8 mouse cellular contexts compared by ENCODE assay signal in the genomic region with DNA sequence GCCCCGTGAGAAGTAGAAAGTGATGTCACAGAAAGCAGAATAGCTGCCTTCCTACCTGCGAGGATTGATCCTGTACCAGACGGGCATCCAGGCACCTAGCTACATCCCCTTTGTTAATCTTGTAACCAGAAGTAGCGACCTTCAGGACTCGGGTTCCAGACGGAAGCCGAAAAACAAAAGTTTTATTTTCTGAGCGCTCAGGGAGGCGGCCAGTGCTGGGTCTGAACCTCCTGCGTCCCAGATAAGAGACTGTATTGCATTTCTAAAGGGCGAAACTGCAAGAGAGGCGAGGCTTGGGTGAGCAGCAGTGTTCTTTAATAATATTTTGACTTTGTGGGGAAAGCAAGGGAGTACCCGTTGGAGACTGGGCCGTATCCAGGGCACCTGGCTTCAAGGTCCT. TPM values are rescaled to one million over a fixed set of nuclear protein-coding genes. Genes with fewer than 3 reads are reported as not detected.
DNase-seq lines count a peak whose midpoint lies in the region; ATAC-seq and TF ChIP-seq lines count a peak whose summit lies in the region.

No protein-coding gene starts in this region.

- H3K9ac ChIP-seq in liver, embryonic 14.5 days (replicated peaks), result peak overlapping the region; percentile 88

- peak; percentile 65 for ATAC-seq in liver, embryonic 14.5 days (ENCODE audit: insufficient read depth)
- ATAC-seq in inflammation-experienced regulatory T-cells, adult 6 months, result no peak

- no peak for DNase-seq in gastrocnemius, adult 2 months
- DNase-seq in gastrocnemius, adult 18-20 months (ENCODE audit: low spot score), result no peak
- peak; percentile 33 for DNase-seq in thymus, postnatal 4 days
- DNase-seq in thymus, postnatal 0 days (ENCODE audit: low spot score), result no peak
- DNase-seq in liver, embryonic 14.5 days (ENCODE audit: low read depth in 3 of 3, low spot score in 3 of 3), result no peak
- DNase-seq in frontal cortex, postnatal 14 days (ENCODE audit: low spot score in 2 of 2), result no peak
- DNase-seq in thymus, postnatal 25 days, result no peak

- H3K27ac ChIP-seq in gastrocnemius, adult 2 months, result peak overlapping the region; percentile 95
- peak overlapping the region; percentile 70 for H3K27ac ChIP-seq in liver, embryonic 14.5 days

- H3K4me1 ChIP-seq in liver, embryonic 14.5 days (replicated peaks; ENCODE audit: control insufficient read depth in 2 of 2, insufficient read depth in 2 of 2, low read length in 1 of 2), result peaks cover 21 to 32% of the 10 kb centered on the region in 2 experiments

- 0 out of 2 replicates have a peak, but pooled peaks have one; percentile 24 for TF ChIP-seq EP300 in liver, embryonic 14.5 days (IDR thresholded peaks at IDR 0.05; ENCODE audit: low read depth)

- H3K4me3 ChIP-seq in gastrocnemius, adult 2 months, result peak overlapping the region; percentile 79
- peak overlapping the region; percentile 74 to 78 for H3K4me3 ChIP-seq in liver, embryonic 14.5 days (ENCODE audit: insufficient read depth in 1 of 2, low read depth in 2 of 2, low read length in 2 of 2)

- under 1% methylated on average over 14 of the region's 14 CpGs for WGBS in liver, embryonic 14.5 days (ENCODE audit: insufficient replicate concordance)

- no peaks in the 10 kb centered on the region for H3K27me3 ChIP-seq in liver, embryonic 14.5 days (ENCODE audit: control insufficient read depth, insufficient read depth, low read length)

- no peaks in the 10 kb centered on the region for H3K9me3 ChIP-seq in liver, embryonic 14.5 days (ENCODE audit: control insufficient read depth, low read length)

- TF ChIP-seq CTCF in gastrocnemius, adult 2 months (IDR thresholded peaks at IDR 0.05), result no peak
- no peak for TF ChIP-seq CTCF in liver, embryonic 14.5 days (IDR thresholded peaks at IDR 0.05; ENCODE audit: low read depth)

- peak overlapping the region; percentile 92 for H3K4me2 ChIP-seq in liver, embryonic 14.5 days (ENCODE audit: low read depth)

- no peaks in the 10 kb centered on the region for H3K36me3 ChIP-seq in liver, embryonic 14.5 days (replicated peaks; ENCODE audit: control insufficient read depth, insufficient read depth, low read depth)

- intact Hi-C loops in gastrocnemius, adult 2 months (cut with DNase I), result loop anchor here (2.0 kb wide), 2 partner anchors 14 to 42 kb away; no protein-coding TSS in a partner anchor

RNA-seq across cellular contexts. Expression of gene Sfxn3, which starts 11.5 kb away (rescaled TPM):
- 10 to 100 TPM; 17.1 to 25.1 TPM for total RNA-seq in gastrocnemius, adult 2 months (2021)
- total RNA-seq in gastrocnemius, adult 18-20 months (2021), result 10 to 100 TPM; 23.2 to 24.9 TPM
- 17.4 and 17.9 TPM in 2 replicates for polyA plus RNA-seq in thymus, postnatal 0 days (2015; fragmentation: Nextera tagmentation; extraction: Ambion mirVana)
- polyA plus RNA-seq in liver, embryonic 14.5 days (2012; rRNA removed), result 2.4 TPM in 2 replicates
- polyA plus RNA-seq in liver, embryonic 14.5 days (2014; fragmentation: Nextera tagmentation; extraction: Ambion mirVana), result 1.8 and 2.5 TPM in 2 replicates
- polyA plus RNA-seq in inflammation-experienced regulatory T-cells, adult 6 months (2017; shearing (Covaris generic)), result 10 to 100 TPM; 61.5 to 97.7 (median 97.5) TPM

RNA-seq across cellular contexts. Expression of gene Pdzd7, which starts 13.3 kb away (rescaled TPM):
- total RNA-seq in gastrocnemius, adult 2 months (2021), result 1 to 10 TPM; 5.9 to 6.8 TPM
- 1 to 10 TPM; 4.7 to 5.4 TPM for total RNA-seq in gastrocnemius, adult 18-20 months (2021)
- polyA plus RNA-seq in thymus, postnatal 0 days (2015; fragmentation: Nextera tagmentation; extraction: Ambion mirVana), result 0.05 and 0.08 TPM in 2 replicates
- polyA plus RNA-seq in liver, embryonic 14.5 days (2012; rRNA removed), result 0.02 and 0.03 TPM in 2 replicates
- not detected in 2 replicates for polyA plus RNA-seq in liver, embryonic 14.5 days (2014; fragmentation: Nextera tagmentation; extraction: Ambion mirVana)
- polyA plus RNA-seq in inflammation-experienced regulatory T-cells, adult 6 months (2017; shearing (Covaris generic)), result not detected

RNA-seq across cellular contexts. Expression of gene Kazald1, which starts 16.2 kb away (rescaled TPM):
- 1 to 10 TPM; 4.2 to 5.9 TPM for total RNA-seq in gastrocnemius, adult 2 months (2021)
- total RNA-seq in gastrocnemius, adult 18-20 months (2021), result 10 to 100 TPM in 1 of 2 experiments, 1 to 10 TPM in 1; 6.3 to 11.2 TPM
- polyA plus RNA-seq in thymus, postnatal 0 days (2015; fragmentation: Nextera tagmentation; extraction: Ambion mirVana), result 9.0 and 10.8 TPM in 2 replicates
- polyA plus RNA-seq in liver, embryonic 14.5 days (2012; rRNA removed), result 0.15 and 0.22 TPM in 2 replicates
- 0.13 and 0.29 TPM in 2 replicates for polyA plus RNA-seq in liver, embryonic 14.5 days (2014; fragmentation: Nextera tagmentation; extraction: Ambion mirVana)
- polyA plus RNA-seq in inflammation-experienced regulatory T-cells, adult 6 months (2017; shearing (Covaris generic)), result 1 to 10 TPM in 1 of 3 experiments, under 1 TPM in 2; 0.21 to 1.0 (median 0.56) TPM

RNA-seq across cellular contexts. Expression of gene Lzts2, which starts 44.6 kb away (rescaled TPM):
- total RNA-seq in gastrocnemius, adult 2 months (2021), result 10 to 100 TPM; 21.0 to 29.3 TPM
- total RNA-seq in gastrocnemius, adult 18-20 months (2021), result 10 to 100 TPM; 17.5 to 25.8 TPM
- polyA plus RNA-seq in thymus, postnatal 0 days (2015; fragmentation: Nextera tagmentation; extraction: Ambion mirVana), result 12.5 and 13.2 TPM in 2 replicates
- polyA plus RNA-seq in liver, embryonic 14.5 days (2012; rRNA removed), result 4.8 and 6.2 TPM in 2 replicates
- polyA plus RNA-seq in liver, embryonic 14.5 days (2014; fragmentation: Nextera tagmentation; extraction: Ambion mirVana), result 3.7 and 6.0 TPM in 2 replicates
- polyA plus RNA-seq in inflammation-experienced regulatory T-cells, adult 6 months (2017; shearing (Covaris generic)), result 1 to 10 TPM in 1 of 3 experiments, under 1 TPM in 1, not detected in 1; 0.99 to 1.1 TPM

RNA-seq across cellular contexts. Expression of gene Mrpl43, which starts 52.6 kb away (rescaled TPM):
- total RNA-seq in gastrocnemius, adult 2 months (2021), result 10 to 100 TPM; 31.0 to 42.5 TPM
- total RNA-seq in gastrocnemius, adult 18-20 months (2021), result 10 to 100 TPM; 34.2 to 35.3 TPM
- polyA plus RNA-seq in thymus, postnatal 0 days (2015; fragmentation: Nextera tagmentation; extraction: Ambion mirVana), result 89.1 and 102 TPM in 2 replicates
- polyA plus RNA-seq in liver, embryonic 14.5 days (2012; rRNA removed), result 28.9 and 30.5 TPM in 2 replicates
- polyA plus RNA-seq in liver, embryonic 14.5 days (2014; fragmentation: Nextera tagmentation; extraction: Ambion mirVana), result 19.6 and 20.5 TPM in 2 replicates
- 10 to 100 TPM; 51.6 to 65.3 (median 55.9) TPM for polyA plus RNA-seq in inflammation-experienced regulatory T-cells, adult 6 months (2017; shearing (Covaris generic))
